Mouse (Mus musculus) megakaryocyte progenitor cell, adult 5-6 weeks (primary cell): ENCODE measurements around the gene Pnmal1. TPM values are rescaled to one million over a fixed set of nuclear protein-coding genes. Genes with fewer than 3 reads are reported as not detected.
A peak's percentile ranks its signal among the peaks of the same experiment; 100 is the strongest.

Experiments used
- ATAC-seq: replicated peaks from 2 replicates; pipeline ENCODE4 v1.8.0; 2016; ENCODE audit warnings: mild to moderate bottlenecking, moderate TSS enrichment, inconsistent platforms; ENCODE audit not compliant: poor library complexity
- total RNA-seq, 2 experiments: library from RNA; stranded (forward) in 1 of 2; stranded (reverse) in 1 of 2; fragments of 157-497, 149-512 nt in 1 of 2; fragments of 200-1000 nt in 1 of 2; gene quantifications; 2 replicates each; pipeline versions ENCODE4 v1.2.3 to v1.2.4; 2015 to 2017

The Pnmal1 gene
- total RNA-seq, 2 experiments from 2014 or later: not detected

DNA sequence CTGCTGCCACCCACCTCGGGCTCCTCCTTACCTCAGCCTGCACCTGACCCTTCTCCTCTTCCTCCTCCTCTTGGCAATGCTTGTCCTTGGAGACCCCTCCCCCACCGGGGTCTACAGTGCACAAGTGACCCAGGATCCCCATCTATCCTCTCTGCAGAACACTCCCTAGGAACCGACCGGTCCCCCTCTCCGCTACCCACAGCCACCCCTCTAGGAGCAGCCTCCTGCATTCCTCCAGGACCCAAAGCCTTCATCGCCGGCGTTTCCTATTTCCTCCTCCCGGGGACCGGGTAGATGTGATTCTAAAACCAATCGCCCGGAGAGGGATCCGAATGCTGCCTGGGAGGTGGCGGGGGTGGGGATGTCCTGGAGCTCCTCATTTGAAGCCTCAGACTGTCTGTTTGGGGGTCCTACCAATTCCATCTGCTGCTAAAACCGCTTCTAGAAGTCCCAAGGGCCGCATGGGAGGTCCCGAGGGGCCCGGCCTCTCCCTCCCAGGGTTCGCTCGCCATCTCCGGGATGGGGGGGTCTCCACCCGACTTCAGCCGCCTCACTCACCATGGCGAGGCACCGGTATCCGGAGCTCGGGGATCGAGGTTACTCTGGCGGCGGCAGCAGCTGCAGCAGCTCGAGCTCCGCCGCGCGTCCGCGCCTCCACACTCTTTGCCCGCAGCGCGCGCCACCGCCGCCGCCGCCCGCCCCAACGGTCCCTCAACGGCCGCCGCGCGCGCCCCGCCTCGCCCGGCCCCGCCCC lies 36.0 kb upstream of the Pnmal1 start:
- no peak for ATAC-seq

DNA sequence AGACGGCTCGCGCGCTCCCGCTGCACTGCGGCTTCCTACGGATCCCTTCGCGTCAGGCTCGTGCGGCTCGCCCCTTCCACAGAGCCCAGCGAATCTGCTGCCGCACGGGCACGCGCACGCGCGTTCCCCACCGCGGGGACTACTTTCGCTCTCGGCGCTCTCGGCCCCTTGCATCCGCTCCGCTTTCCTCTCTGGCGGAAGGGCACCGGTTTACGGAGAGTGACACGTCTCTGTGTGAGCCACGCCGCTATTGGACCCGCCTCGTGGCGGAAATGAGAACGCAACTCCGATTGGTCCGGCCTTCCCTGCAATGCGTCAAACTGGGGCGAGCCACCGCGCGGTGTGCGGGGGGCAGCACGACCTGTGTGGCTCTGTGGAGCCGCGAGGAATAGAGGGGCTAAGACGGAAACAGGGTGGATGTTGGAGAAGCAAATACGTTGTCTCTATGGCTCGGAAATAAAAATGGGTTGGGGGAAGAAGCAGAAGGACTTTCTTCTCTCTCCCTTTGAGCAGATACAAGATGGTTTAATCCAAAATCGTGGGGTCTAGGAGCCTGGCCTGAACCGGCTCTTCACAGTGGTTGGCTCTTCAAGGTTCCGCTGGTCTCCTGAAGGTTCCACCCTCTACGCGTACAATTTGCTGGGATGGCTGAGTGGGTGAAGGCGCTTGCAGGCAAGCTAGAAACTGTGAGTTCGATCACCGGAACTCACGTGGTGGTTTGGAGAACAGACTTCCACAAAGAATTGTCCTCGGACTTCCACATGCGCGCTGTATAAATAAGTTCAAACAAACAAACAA lies 35.2 kb upstream of the Pnmal1 start, which contains the start of gene Calm3:
TSS of gene Calm3 (minus strand) at position 78 of the 798 bp plus-strand sequence.
- ATAC-seq: peak; percentile 80

DNA sequence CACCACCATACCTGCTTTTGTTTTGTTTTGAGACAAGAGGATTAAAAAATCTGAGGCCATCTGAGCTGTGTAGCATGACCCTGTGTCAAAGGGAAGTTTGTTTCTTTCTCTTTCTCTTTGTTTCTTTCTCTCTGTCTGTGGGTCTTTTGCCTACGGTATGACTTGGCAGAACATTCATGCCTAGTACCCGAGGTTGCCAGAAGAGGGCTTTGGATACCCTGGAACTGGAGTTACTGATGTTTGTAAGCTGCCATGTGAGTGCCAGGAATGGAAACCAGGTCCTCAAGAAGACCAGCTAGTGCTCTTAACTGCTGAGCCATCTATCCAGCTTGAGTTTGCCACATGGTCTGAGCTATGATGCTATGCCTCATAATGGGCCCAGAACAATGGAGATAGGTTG lies 31.1 kb upstream of the Pnmal1 start:
- ATAC-seq: 0 out of 2 replicates have a peak, but pooled peaks have one; percentile 10

DNA sequence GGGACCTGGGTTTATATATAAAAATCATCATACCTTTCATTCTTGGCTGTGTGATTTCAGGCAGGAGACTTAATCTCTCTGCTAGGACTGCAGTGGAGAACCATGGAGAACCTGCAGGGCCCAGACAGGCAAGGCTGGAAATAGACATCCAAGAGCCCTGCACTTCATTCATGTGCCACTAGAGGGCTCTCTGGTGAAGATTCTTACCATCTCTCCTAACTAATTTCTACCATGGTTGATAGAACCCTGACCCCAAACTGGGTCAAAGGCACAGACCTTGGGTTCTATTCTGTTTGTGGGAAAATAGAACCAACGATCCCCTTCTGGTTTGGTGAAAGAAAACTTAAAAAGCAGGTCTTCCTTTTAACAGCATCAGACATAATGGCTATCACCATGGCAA lies 28.6 kb upstream of the Pnmal1 start:
- ATAC-seq: peak; percentile 78

DNA sequence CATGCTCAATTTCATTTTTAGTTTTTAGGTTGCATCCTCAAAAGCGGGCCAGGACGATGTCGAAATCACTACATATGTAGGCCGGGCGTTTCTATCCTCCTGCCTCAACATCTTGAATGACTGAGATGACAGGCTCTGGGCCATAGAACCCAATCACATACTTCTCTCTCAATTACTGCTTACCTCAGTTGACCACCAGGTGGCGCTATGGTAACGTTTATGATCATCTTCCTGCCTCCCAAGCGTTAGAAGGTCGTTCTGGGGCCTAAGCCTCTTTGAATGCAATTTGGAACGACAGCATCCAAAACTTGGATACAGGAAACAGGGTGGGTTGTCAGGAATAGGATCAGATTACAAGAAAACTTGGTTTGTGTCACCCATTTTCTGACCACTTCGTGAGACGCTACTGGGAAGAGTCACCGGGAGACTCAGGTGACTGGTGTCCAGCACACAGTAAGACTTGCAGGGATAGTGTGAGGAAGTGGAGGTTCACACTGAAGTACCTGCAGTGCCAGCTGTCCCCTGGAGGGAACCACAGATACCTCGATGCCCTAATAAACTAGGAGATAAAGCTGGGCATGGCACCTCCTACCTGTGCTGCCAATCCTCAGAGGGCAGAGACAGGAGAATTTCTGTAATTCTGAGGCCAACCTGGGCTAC lies 27.4 kb upstream of the Pnmal1 start:
- peak; percentile 89 for ATAC-seq

DNA sequence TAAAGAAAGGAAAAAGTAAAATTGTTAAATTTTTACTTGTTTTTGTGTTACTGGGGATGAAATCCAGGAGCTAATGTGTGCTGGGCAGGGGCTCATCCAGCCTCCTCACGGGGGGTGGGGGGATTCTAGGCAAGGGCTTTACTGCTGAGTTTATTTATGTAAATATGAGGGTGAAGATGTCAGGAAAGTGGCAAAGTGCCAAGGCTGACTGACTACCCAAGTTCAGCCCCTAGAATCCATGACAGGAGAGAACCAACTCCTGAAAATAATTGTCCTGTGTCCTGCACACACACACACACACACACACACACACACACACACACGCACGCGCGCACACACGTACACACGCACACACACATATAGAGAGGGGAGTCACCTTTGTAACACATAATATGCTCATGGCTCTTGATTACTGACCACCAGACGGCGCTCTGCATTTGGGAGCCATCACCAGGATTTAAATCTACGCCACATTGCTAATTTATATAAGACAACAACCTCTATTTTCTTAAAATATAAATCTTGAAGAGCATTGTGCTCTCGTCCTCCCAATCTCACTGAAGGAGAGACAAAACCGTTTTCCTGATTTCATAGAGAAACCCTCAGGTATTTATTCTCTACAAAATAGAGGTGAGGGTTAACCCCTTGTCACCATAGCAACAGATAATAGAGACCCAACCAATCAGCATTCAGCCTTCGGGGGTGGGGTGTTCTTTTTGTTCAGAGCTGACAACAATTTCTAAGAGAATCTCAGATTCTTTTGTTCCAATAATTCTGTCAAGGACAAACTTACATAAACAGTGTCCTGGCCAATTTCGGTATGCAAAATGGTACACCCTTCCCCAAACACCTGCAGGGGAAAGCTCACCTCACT lies 26.5 kb upstream of the Pnmal1 start:
- peak; percentile 56 for ATAC-seq

DNA sequence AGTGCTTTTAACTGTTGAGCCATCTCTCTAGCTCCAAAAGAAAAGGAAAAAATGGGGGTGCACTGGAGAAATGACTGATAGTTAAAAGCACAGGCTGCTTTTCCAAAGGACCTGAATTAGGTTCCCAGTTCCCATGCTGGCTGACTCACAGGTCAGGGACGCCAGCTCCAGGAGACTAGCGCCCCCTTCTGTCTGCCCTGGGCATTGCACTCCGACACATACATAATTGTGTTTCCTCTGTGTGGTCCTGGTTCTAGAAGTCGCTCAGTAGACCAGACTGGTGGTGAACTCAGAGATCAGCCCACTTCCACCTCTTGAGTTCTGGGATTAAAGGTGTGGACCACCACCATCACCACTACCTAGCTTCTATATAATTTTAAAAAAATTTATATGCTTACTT lies 22.2 kb upstream of the Pnmal1 start:
- ATAC-seq: peak; percentile 66

DNA sequence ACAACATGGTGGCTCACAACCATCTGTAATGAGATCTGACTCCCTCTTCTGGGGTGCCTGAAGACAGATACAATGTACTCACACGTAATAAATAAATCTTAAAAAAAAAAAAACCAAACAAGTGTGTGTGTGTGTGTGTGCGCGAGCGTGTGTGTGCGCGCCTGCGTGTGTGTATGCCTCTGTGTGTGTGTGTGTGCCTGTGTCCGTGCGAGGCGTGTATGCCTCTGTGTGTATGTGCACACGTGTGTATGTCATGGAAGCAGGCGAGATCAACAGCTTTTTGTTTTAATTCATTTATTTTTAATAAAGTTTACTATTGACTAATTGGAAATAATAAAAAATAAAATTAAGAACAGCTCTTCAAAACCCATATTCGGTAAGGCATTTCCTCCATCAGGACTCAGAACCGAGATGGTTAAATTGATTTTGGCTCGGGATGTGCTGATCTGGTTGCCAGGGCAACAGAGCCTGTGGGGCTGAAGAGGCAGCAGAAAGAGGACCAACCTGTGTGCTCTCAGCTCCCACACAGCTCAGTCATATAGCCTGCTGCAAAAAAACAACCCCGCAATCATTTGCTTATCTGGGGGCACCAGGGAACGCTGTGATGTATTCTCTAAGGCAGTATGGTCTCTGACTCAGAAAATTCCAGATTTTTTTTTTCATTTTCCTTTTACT lies 21.2 kb upstream of the Pnmal1 start:
- no peak for ATAC-seq

DNA sequence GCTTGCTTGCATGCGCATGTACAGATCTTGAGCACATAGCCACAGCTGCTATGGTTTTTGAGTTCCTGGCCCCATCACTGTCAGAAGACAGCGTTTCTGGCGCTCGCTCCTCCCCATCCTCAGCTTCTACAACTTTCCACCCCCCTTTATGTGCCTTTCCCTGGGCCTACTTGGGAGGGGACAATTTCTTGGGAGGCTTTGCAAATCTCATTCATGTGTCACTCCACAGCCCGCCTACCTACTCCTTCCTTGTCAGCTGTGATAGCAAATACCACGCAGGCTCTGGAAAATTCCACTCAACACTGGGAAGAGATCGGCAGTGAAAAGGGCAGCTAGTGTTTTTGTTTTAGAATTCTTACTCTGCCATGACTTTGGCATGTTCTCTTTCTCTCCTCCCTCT lies 19.2 kb upstream of the Pnmal1 start:
- ATAC-seq: no peak

DNA sequence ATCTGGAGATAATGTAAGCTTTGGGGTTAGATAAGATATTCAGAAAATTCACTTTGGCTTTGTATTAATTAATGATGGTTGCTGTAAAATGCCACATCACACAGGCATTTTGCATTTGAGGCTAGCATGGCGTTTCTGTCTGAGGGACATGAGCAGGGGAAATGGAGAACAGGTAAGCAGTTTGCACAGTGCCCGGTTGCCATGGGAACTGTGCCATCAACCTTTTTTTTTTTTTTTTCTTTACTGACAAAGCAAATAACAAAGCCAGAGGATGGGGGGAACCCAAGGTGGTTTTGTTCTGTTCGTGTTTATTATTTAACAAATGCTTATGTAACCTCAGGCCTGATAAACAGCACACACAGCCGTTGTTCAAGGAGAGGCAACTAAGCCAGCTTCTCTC lies 16.6 kb upstream of the Pnmal1 start:
- ATAC-seq: no peak

DNA sequence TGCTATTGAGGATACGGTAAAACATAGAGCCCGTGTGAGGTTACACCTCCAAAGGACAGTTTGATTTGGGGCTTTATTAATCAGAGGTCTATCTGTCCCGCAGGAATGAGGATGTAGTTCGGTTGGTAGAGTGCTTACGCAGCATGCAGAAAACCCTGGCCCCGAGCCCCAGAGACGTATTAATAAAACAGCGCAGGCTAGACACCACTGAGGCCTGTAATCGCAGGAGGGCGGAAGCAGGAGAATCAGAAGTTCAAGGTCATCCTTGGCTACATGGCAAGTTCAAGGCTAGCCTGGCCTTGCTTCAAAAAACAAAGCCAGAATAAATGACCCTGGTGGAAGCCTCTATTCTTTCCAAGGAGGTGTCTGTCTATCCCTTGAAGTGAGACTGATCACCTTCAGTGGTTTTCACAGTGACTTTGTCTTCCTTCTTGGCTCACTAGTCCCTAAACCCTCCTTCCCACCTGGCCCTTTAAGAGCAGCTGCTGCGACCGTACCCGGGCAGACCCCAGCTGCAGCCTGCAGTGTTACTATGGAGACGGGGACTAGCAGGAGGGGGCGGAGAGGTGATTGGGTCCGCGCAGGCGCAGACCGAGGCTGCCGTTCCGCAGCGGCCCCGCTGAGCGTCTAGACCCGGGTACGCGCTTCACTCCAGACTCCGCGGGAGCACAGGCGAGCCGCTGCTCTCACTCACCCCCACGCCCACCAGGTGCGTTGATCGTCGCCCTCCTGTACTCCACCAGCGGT lies 15.2 kb upstream of the Pnmal1 start, which contains the start of gene Pnmal2:
TSS of gene Pnmal2 (plus strand) at position 622 of the 747 bp plus-strand sequence.
- ATAC-seq: peak; percentile 72

DNA sequence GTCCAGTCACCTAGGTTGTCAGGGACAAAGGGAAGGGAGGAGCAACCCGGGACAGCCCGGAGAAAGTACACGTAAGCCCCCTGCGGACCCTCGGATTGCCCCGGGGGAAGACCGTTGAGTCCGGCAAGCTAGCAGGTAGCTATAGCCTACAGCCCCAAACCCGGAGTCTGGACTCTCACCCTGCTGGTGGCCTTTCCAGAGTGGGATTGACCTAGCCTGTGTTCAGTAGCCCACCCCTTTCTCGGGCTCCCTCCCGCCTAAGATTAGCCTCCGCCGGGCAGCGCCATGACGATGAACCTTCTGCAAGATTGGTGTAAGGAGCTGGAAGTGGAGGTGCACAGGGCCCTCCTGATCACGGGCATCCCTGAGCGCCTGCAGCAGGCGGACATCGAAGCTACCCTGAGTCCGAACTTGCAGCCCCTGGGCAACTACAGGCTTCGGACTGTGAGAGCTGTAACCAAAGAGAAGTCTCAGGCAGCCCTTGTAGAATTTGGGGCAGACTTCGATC lies 14.6 kb upstream of the Pnmal1 start:
- ATAC-seq: no peak

DNA sequence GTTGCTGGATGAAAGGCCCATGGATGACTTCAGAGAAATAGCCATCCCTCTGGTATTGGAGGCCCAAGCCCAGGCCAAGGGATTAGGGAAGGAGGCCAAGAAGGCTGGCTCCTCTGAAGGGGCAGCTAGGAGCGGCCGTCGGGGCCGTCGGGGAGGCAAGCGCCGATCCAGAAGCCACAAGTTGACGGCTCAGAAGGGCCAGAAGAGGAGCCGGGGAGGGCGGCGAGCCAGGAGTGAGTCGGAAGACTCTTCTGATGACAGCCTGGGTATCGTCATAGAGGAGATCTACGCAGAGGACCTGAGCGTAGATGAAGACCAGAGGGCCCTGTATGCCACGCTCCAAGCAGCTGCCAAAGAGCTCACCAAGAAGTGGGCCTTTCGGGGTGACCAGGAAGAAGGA lies 14.1 kb upstream of the Pnmal1 start:
- no peak for ATAC-seq

DNA sequence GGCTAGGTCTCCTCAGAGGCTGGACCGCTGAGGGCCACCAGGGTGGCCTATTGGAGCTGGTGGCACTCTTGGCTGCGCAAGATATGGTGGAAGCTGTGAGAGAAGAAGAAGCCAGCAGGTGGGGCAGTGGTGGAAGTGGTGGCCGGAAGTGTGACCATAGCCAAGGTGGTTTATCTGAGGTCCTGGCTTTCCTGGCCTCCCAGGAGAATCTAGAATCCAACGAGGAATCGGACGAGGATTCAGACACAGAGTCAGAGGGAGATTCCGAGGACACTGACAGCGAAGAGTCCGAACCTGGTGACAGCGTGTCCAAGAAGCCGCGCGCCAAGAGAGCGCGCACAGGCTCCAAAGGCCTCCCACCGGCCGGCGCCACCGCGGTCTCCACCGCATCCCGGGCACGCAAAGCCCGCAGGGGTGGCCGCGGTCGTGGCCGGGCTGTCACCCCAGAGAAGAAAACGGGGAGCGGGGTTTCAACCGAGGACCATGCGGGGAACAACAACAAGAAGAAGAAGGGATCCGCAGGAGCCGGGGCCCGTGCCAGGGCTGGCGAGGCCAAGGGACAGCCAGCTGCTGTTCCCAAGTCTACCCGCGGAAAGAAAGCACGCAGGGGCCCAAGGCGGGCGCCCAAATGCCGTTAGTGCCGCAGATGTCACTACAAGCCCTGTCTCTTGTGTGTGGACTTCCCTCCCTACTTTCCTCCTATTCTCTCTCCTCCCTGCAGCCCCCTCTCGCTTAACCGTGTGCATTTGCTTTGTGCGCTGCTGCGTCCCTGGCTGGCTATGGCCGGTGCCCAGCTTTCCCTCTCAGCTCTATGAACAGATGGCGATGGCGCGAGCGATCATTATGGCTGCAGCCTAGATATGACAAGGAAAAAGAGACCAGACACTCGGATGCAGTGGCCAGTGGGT lies 12.8 kb upstream of the Pnmal1 start:
- ATAC-seq: no peak

DNA sequence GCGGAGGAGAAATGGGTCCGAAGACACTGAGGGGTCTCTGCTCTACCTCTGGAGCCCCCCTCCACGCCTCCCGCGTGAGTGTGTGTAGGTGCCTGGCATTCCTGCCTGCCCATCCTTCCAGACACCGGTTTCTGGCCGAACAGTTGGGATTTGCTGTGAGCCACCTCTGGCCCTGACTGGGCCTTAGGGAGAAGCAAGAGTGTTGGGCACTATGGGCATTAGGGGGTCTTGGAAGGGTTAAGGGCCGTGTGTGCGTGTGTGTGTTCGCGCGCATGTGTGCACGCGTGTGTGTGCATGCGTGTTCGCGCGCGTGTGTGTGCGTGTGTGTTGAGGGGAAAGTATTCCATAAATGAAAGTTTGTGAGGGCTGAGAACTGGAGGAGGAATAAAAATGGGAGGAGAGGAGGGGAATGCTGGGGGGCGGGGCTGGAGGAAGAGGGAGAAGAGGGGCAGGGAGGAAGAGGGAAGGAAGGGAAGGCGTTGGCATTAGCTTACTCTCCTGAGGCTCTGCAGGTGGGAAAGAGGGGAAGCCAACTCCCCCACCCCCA lies 12.1 kb upstream of the Pnmal1 start:
- ATAC-seq: no peak

DNA sequence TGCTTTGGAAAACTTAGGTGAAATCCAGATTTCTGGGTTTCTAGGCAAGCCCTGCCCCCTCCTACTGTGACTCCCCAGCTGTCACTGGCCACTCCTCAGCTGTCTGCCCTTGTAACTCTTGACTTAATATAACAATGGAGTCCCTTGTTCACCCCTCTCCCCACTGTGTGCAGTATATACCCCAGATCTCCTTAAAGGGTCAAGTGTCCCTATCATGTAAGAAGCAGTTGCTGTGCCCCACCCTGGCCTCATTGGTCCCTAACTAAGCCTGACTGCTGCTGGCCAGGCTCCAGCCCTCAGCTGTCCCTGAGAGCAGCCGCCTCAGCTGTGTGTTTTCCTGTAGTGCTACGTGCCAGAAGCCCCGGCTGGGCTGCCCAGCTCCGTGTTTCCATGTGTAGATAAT lies 11.5 kb upstream of the Pnmal1 start:
- ATAC-seq: no peak

DNA sequence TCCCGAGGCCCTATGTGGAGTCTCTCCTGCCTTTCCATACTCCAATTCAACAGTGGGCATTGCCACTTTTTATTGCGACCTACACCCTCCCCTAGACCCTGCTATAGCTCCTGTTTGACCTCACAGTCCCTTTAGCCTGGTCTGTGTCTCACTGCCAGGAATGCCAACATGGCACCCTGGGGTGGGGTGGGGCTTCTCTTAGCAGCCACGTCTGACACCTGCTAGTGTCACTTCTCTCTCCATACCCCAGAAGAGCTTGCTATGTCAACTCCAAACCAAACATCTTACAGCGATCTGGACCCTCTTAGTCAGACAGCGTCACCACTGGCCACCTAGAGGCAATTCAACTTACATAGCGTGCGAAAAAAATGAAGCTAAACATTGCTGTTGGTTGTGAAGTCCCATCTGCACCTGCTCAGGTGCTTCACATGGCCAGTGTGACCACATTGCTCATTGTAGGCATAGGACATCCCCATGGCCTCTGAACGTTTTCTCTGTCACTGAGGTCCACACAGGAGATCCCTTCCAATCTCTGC lies 10.5 kb upstream of the Pnmal1 start:
- no peak for ATAC-seq
